14 mouse cellular contexts compared by ENCODE assay signal in genomic region chr2:29461841-29462240, GRCm38 (mm10).
"Had no signal": no experiment of that assay in that cellular context is flagged by ENCODE, and none has a peak within 500 bp of the region (broad histone marks: within the 10 kb centered on the region; RNA-seq: fewer than 3 reads in every experiment).

No protein-coding gene starts in this region.

- DNase-seq: retina, postnatal 1 day; right cerebral cortex, adult 18-20 months; right cerebral cortex, postnatal 14 days; right cerebral cortex, postnatal 25 days; right cerebral cortex, postnatal 4 days; spleen, adult 18-20 months; thymus, adult 18-20 months; thymus, adult 2 months; thymus, postnatal 14 days; thymus, postnatal 25 days; thymus, postnatal 36 days; thymus, postnatal 4 days had no signal

- H3K4me3 ChIP-seq: neural tube, embryonic 15.5 days; stomach, embryonic 15.5 days had no signal
